Mouse (Mus musculus): ENCODE results near the gene Mgarp.

- TF ChIP-seq POLR2A (IDR thresholded peaks at IDR 0.05; ENCODE audit: control insufficient read depth, extremely low read depth, insufficient read depth, low read length, poor library complexity) (no peak), CTCF (IDR thresholded peaks at IDR 0.05; ENCODE audit: borderline replicate concordance, control insufficient read depth, extremely low read depth, insufficient read depth, low read length, poor library complexity) (no peak)
Observed at GRCm38 (mm10) chr3:51342152-51342551, 54.4 kb downstream of the Mgarp start.

Data from thymus, adult 2 months (tissue).